Mouse (Mus musculus) intestine, embryonic 14.5 days (tissue): ENCODE measurements around the gene Tmem87b. TPM values are rescaled to one million over a fixed set of nuclear protein-coding genes. Genes with fewer than 3 reads are reported as not detected.

ENCODE experiments used
- ATAC-seq: fragments of 200-750 bp; cut with Nextera tagmentation; replicated peaks from 2 replicates; pipeline ENCODE4 v1.8.0; 2017; ENCODE audit warnings: low read depth, moderate number of reproducible peaks, moderate TSS enrichment, moderate library complexity; ENCODE audit not compliant: low FRiP score, low TSS enrichment
- DNase-seq: peaks from one replicate; pipeline ENCODE4 v3.0.0-alpha.2; 2018; ENCODE audit warnings: low spot score
- H3K27ac ChIP-seq: fragments of 300-500 bp; sonication (generic); 2 replicates; pipeline ENCODE4 v1.5.1; 2014; ENCODE audit warnings: low read depth, mild to moderate bottlenecking, control low read depth
- H3K27me3 ChIP-seq: fragments of 300-500 bp; sonication (generic); replicated peaks from 2 replicates; pipeline ENCODE4 v1.6.1; 2014; ENCODE audit warnings: low read length, control low read depth; ENCODE audit not compliant: control insufficient read depth, insufficient read depth
- H3K36me3 ChIP-seq: fragments of 300-500 bp; sonication (generic); 2 replicates; pipeline ENCODE4 v1.6.1; 2014; ENCODE audit warnings: low read length, control low read depth; ENCODE audit not compliant: control insufficient read depth, insufficient read depth
- H3K4me1 ChIP-seq: fragments of 300-500 bp; sonication (generic); replicated peaks from 2 replicates; pipeline ENCODE4 v1.6.1; 2014; ENCODE audit warnings: low read length, control low read depth, mixed read lengths; ENCODE audit not compliant: control insufficient read depth, insufficient read depth
- H3K4me2 ChIP-seq: fragments of 300-500 bp; sonication (generic); 2 replicates; pipeline ENCODE4 v1.6.1; 2014; ENCODE audit warnings: low read length
- H3K4me3 ChIP-seq: fragments of 300-500 bp; sonication (generic); 2 replicates; pipeline ENCODE4 v1.5.1; 2014; ENCODE audit warnings: low read depth, low read length, control low read depth, mixed read lengths
- H3K9ac ChIP-seq: fragments of 300-500 bp; sonication (generic); 2 replicates; pipeline ENCODE4 v1.6.1; 2014; ENCODE audit warnings: mild to moderate bottlenecking, low read length
- H3K9me3 ChIP-seq: fragments of 300-500 bp; sonication (generic); 2 replicates; pipeline ENCODE4 v1.6.1; 2016; ENCODE audit warnings: low read length, control low read depth; ENCODE audit not compliant: control insufficient read depth
- WGBS: fragments of 180-500 bp; shearing (Covaris S2); extraction: QIAGEN DNeasy Blood & Tissue Kit; methylation state at CpG from one replicate; pipeline ENCODE4 v1.1.7; 2014; 5-methylcytosine and 5-hydroxymethylcytosine counted together
- polyA plus RNA-seq: library from polyadenylated mRNA; unstranded; fragments of >200 nt; fragmentation: Nextera tagmentation; extraction: Ambion mirVana; gene quantifications from 2 replicates; pipeline ENCODE4 v1.2.1, GENCODE M21; 2014

The Tmem87b gene
- polyA plus RNA-seq, result 34.2 and 36.8 TPM in 2 replicates

DNA sequence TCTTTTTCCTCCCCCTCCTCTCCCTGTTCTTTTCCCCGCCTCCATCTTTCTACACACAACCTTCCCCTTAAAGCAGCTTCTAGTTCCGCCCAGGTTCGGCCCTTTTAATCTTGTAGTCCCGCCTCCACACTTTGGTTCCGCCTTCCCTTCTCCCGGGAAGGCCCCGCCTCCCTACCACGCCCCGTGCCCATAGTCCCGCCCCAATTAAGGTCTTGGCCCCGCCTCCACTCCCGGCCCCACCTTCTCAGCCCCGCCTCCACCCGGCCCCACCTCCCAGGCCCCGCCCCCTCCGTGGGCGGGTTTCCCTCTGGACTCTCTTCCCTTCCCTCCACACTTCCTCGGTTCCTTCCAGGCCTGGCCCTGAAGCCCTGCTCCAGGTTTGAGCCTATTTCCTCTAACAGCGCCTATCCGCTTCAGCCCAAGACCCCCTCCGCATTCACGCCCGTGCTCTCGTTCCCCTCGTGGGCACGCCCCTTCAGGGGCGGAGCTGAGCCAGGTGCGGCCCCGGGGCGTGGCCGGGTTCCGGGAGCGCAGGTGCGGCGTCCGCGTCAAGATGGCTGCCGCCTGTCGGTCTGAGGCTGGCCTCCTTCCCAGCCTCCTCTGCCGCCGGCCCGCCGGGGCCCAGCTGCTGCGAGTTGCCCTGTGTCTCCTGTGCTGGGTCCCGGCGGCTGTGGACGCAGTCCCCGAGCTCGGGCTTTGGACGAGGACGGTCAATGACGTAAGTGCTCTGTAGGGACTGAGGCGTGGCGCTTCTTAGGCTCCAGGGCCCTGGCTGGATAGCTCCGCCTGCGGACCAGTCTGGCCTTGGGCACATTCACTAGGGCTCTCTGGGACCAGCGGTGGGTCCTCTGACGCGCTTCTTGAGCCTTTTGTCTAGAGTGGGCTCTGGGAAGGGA, at the start of gene Tmem87b:
Tmem87b (plus strand) TSS at position 333 of the 896 bp plus-strand sequence.
- H3K9me3 ChIP-seq, result no peaks in the 10 kb centered on the region
- WGBS, result under 1% methylated on average over 59 of the region's 59 CpGs
- peak within 1 kb of the TSS; percentile 62 for H3K4me2 ChIP-seq
- H3K27ac ChIP-seq, result peak within 1 kb of the TSS; percentile 92
- peak within 1 kb of the TSS; percentile 72 for H3K9ac ChIP-seq
- ATAC-seq (peak; percentile 91), DNase-seq (peak; percentile 100)
- H3K27me3 ChIP-seq, result no peaks in the 10 kb centered on the region
- H3K4me3 ChIP-seq, result peak within 1 kb of the TSS; percentile 80
- no peaks in the 10 kb centered on the region for H3K36me3 ChIP-seq
- H3K4me1 ChIP-seq, result peaks cover 12% of the 10 kb centered on the region

DNA sequence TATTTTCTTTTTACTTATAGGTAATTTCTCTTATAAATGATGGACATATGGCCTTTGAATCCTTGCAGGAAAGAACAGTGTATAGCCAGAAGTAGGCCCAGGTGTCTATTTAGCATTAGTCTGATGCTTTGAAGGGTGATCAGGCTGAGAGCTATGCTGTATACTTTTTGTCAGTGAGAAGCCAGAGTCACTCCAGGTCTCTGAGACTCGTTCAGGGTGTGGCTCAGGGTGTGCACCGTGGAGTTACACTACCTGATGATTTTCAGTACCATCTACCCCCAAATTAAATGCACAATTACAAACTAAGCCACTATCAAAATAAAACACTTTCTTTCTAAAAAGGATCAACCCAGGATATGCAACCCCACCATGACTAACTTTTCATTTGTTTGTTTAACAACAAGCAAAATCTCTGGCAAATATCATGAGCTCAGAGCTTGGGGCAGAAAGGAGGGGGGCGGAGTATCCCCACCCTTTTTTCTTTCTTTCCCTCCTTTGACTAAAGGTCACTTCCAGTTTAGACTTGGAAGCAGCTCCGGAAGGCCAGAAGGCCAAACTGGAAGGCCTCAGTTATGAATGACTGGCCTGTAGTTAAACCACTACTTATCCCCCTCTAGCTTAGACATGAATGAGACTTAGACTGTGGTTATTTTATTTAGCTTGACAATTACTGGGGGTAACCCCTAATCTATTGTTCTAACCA, 49.2 kb upstream of the Tmem87b start:
- no peak overlapping the region for H3K4me2 ChIP-seq
- no peak overlapping the region for H3K4me3 ChIP-seq
- H3K9ac ChIP-seq, result no peak overlapping the region
- WGBS, result 60% methylated on average over 4 of the region's 4 CpGs
- H3K9me3 ChIP-seq, result no peaks in the 10 kb centered on the region
- DNase-seq, result no peak
- H3K36me3 ChIP-seq, result peaks cover 21% of the 10 kb centered on the region; the same call in 1 of the 2 replicates
- no peak for ATAC-seq
- H3K4me1 ChIP-seq, result no peaks in the 10 kb centered on the region
- H3K27me3 ChIP-seq, result no peaks in the 10 kb centered on the region
- no peak overlapping the region for H3K27ac ChIP-seq

DNA sequence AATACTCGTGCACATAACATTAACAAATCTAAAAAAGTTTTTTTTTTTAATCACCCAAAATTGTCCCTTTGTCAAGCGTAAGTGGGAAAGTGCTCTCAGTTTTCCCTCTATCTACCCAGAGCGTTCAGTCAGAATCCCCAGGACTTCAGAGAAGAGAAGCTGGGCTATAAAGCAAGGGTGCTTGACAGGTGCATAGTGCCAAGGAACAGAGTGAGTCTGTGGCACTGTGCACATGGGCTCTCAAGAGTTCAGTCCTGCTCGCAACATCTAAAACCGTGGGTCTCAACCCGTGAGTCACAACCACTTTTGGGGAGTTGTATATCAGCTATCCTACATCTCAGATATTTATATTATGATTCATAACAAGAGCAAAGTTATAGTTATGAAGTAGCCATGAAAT, 47.4 kb upstream of the Tmem87b start:
- DNase-seq, result no peak
- H3K4me1 ChIP-seq, result no peaks in the 10 kb centered on the region
- H3K27me3 ChIP-seq, result no peaks in the 10 kb centered on the region
- 89% methylated on average over 6 of the region's 6 CpGs for WGBS
- no peak overlapping the region for H3K4me3 ChIP-seq
- no peak overlapping the region for H3K4me2 ChIP-seq
- H3K27ac ChIP-seq, result no peak overlapping the region
- peaks cover 18% of the 10 kb centered on the region; the same call in 1 of the 2 replicates for H3K36me3 ChIP-seq
- no peak overlapping the region for H3K9ac ChIP-seq
- no peaks in the 10 kb centered on the region for H3K9me3 ChIP-seq
- ATAC-seq, result no peak

DNA sequence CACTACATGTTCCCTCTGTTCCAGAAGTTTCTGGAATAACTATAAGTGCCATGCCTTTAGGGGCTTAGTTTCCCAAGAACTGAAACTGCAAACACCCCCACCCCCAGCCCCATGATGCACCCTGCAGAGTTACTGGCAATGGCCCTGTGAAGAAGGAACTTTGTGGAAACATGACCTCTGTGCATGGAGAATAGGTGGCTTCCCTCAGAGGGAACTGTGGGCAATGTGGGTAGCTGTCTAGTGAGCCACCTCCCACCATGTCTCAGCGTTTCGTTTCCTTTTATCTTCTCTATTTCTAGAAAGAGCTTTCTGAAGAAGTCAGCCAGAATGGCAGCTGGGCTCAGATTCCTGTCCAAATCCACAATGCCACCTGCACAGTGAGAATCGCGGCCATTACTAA, 46.9 kb upstream of the Tmem87b start:
- H3K9me3 ChIP-seq, result no peaks in the 10 kb centered on the region
- no peaks in the 10 kb centered on the region for H3K27me3 ChIP-seq
- H3K36me3 ChIP-seq, result peaks cover 15% of the 10 kb centered on the region; the same call in 1 of the 2 replicates
- no peak overlapping the region for H3K4me2 ChIP-seq
- H3K4me3 ChIP-seq, result no peak overlapping the region
- no peaks in the 10 kb centered on the region for H3K4me1 ChIP-seq
- no peak overlapping the region for H3K9ac ChIP-seq
- 87% methylated on average over 4 of the region's 4 CpGs for WGBS
- no peak for ATAC-seq
- DNase-seq, result no peak
- H3K27ac ChIP-seq, result no peak overlapping the region

DNA sequence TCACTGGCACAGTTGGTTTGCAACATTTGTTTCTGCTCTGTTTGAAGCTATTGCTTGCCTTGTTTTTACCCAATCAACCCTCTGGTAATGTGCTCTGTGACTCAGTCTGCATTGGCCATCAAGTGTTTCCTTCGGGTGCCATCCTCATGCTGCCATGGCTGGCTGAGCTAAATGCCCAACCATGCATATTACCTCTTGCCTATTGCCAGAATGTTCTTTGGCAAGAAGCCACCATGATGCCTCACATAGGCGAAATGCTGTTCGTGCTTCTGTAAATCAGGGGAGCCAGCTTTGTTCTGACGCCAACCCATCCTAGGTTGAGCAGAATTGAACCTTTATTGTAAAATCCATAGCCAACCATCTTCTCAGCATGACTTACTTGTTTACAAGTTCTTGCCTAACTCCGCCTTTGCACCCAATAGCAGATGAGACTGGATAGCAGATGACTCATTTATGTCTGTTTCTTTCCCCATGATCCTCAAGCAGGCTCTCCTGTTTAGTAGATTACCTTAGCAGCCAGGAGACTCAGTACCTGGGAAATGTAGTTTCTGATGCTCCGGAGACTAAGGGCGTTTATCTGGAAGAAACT, 46.1 kb upstream of the Tmem87b start:
- WGBS, result 95% methylated on average over 7 of the region's 7 CpGs
- no peak overlapping the region for H3K27ac ChIP-seq
- no peak for ATAC-seq

DNA sequence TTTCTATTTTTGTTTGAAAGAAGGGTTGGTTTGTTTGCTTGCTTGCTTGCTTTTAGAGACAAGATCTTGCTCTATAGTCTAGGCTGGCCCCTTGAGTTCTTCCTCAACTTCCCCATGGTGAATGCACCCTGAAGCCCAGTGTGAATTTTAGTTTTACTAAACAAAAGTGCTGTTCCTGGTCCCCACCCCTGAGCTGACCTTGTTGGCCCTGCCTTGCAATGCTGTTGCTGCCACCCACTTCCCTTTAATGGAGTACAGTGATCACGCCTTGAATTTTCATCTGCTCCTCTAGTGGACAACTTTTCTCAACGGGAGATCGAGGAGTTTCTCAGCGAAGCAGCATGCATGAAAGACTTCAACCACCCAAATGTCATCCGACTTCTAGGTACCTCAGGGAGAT, 35.7 kb upstream of the Tmem87b start:
- H3K27ac ChIP-seq, result no peak overlapping the region
- no peaks in the 10 kb centered on the region for H3K27me3 ChIP-seq
- 93% methylated on average over 5 of the region's 5 CpGs for WGBS
- ATAC-seq, result no peak
- no peaks in the 10 kb centered on the region for H3K9me3 ChIP-seq
- DNase-seq, result no peak
- no peaks in the 10 kb centered on the region for H3K4me1 ChIP-seq
- H3K4me2 ChIP-seq, result no peak overlapping the region
- H3K4me3 ChIP-seq, result no peak overlapping the region
- H3K36me3 ChIP-seq, result peaks cover 12% of the 10 kb centered on the region; the same call in 1 of the 2 replicates
- no peak overlapping the region for H3K9ac ChIP-seq

More for the DNA sequence above, 46.1 kb upstream of the Tmem87b start:
- Histone ChIP-seq H3K4me3 (no peak overlapping the region), H3K4me1 (no peaks in the 10 kb centered on the region), H3K9me3 (no peaks in the 10 kb centered on the region), H3K36me3 (peaks cover 13% of the 10 kb centered on the region; the same call in 1 of the 2 replicates), H3K9ac (no peak overlapping the region), H3K27me3 (no peaks in the 10 kb centered on the region), H3K4me2 (no peak overlapping the region)
- no peak for DNase-seq

DNA sequence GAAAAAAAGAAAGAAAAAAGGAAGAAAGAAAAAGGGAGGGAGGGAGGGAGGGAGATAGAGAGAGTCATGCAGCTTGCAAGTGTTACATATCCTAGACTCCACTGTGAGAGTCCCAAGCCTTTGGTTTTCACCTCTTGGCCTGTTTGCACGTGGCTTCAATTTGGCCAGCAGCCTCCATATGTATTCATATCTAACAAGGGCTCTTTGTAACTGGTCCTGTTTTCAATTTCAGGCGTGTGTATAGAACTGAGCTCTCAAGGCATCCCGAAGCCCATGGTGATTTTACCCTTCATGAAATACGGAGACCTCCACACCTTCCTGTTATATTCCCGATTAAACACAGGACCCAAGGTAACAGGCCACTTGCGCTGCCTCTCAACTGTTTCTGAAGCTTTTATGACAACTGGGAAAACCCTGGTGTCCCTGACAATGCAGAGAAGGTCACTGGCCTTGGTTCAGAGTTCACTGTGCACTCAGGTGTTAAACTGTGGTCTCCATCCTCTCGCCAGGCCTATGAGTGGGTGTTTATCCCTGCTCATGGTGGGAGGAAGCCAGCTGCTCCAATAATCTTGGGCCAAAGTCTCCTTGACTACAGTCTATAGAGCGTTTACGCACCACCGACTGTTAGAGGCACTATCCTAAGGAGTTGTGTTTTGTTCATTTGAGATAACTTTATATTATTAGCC, 34.1 kb upstream of the Tmem87b start:
- Histone ChIP-seq H3K27ac (no peak overlapping the region), H3K4me3 (no peak overlapping the region), H3K9ac (no peak overlapping the region), H3K36me3 (peaks cover 8% of the 10 kb centered on the region; the same call in 1 of the 2 replicates), H3K4me2 (no peak overlapping the region), H3K9me3 (no peaks in the 10 kb centered on the region), H3K27me3 (no peaks in the 10 kb centered on the region), H3K4me1 (no peaks in the 10 kb centered on the region)
- ATAC-seq (no peak), DNase-seq (no peak)
- 83% methylated on average over 10 of the region's 10 CpGs for WGBS

DNA sequence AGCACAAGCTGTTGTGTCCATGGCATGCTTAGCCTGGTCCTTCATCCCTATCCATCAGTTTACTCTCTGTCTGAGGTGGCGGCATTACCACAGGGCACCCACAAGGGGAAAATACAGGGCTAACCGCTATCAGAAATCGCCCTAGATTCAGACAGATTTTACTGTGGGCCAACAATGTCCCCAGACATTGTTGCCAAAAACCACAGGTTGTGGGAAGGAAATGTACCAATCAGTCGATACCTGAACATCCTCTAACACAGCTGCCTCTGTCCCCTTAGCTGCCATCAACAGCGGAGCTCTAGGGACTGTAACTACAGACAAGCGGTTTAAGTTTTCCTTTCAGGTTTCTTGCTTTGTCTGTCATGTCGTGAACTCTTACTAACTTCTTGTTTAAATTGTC, 33.1 kb upstream of the Tmem87b start:
- WGBS, result 92% methylated on average over 7 of the region's 7 CpGs
- Histone ChIP-seq H3K4me3 (no peak overlapping the region), H3K27ac (no peak overlapping the region), H3K36me3 (peaks cover 8% of the 10 kb centered on the region; the same call in 1 of the 2 replicates), H3K4me1 (no peaks in the 10 kb centered on the region), H3K27me3 (no peaks in the 10 kb centered on the region), H3K9me3 (no peaks in the 10 kb centered on the region), H3K4me2 (no peak overlapping the region), H3K9ac (no peak overlapping the region)
- DNase-seq (no peak), ATAC-seq (no peak)
